ENCODE assay signal across 1 mouse cellular context in the genomic region with DNA sequence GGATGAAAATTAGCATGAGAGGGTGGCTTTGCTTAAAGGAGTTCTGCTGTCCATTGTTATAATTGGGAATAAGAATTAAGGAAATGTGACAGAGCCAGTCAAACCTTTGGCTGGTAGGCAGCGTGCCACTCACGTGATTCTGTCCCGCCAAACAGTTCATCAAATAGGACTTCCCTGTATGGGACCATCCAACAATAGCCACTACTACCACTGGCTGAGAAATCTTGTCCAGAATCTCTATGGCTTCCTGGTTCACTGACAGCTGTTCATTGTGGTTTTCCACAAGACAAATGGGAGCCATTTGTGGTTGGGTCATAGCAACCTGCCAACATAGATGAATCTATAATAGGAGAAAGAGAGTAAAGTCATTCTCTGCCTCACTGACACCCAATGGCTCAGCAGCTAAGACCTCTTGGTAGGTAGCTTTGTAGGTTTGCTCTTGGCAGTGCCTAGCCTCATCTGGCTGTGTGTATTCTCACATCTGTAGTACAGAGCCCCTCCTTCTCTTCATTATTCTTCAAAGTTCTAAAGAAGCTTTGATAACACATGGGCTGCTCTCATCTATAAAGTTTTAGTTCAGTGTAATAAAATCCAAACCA. TPM values are rescaled to one million over a fixed set of nuclear protein-coding genes. Genes with fewer than 3 reads are reported as not detected.
"Had no signal": no experiment of that assay in that cellular context is flagged by ENCODE, and none has a peak within 500 bp of the region (broad histone marks: within the 10 kb centered on the region; RNA-seq: fewer than 3 reads in every experiment).

No protein-coding gene starts in this region.

RNA-seq across cellular contexts. Expression of a gene that starts 2.5 kb away (rescaled TPM):
- polyA plus RNA-seq: limb, embryonic 12.5 days had no signal
